Mouse (Mus musculus): ENCODE measurements at regions not wholly inside any gene's neighbourhood (a gene's known extent, or its start where the extent isn't known, plus 50 kb on each side); places are given as distances from the start of the nearest gene placed in this dataset.

DNA sequence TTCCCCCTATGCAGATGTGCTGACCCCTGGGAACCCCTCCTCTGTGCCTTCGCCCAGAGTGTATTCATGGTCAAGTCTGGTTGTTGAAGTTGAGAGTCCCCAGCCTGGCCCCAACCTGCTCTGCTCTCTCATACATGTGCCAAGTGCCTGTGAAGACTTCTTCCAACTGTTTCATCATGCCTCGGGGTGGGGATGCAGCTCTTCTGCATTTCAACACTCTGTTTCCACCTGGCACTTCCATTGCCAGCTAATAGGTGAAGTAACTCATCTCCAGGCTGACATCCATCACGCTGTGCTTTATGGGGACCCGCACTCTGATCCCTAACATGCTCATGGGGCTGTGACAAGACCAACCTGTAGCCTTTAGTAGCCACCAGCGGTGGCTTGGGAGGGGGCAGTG is 230.4 kb downstream of the 4933412E24Rik start:
- 85% methylated on average over 5 of the region's 5 CpGs for WGBS (ENCODE audit: missing documents)
- H3K27ac ChIP-seq = no peak overlapping the region

DNA sequence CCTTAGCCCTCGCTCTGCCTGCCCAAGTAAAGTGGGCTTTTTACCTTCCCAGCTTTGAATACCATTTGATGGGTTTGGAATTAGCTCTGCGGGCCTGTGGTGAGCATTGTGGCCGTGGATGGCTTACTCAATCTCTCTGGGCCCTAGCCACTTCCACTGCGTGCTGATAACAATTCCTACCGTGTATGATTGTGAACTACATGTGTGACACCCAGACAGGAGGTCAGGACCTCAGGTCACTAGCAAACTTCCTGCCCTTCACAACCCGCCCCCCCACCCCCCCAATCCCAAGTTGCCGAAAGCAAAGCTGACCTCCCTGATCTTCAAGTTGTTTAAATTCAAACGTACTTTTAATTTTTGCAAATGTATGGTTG is 231.9 kb downstream of the 4933412E24Rik start:
- Histone ChIP-seq H3K4me3 (ENCODE audit: inconsistent target) (no peak overlapping the region), H3K27ac (peak overlapping the region; percentile 41), H3K36me3 (ENCODE audit: inconsistent target) (no peaks in the 10 kb centered on the region), H3K79me2 (ENCODE audit: inconsistent target) (no peaks in the 10 kb centered on the region)
- 23% methylated on average over 8 of the region's 8 CpGs for WGBS (ENCODE audit: missing documents)

More for the DNA sequence above, 230.4 kb downstream of the 4933412E24Rik start:
- Histone ChIP-seq H3K4me3 (ENCODE audit: inconsistent target) (no peak overlapping the region), H3K79me2 (ENCODE audit: inconsistent target) (no peaks in the 10 kb centered on the region), H3K36me3 (ENCODE audit: inconsistent target) (no peaks in the 10 kb centered on the region)

DNA sequence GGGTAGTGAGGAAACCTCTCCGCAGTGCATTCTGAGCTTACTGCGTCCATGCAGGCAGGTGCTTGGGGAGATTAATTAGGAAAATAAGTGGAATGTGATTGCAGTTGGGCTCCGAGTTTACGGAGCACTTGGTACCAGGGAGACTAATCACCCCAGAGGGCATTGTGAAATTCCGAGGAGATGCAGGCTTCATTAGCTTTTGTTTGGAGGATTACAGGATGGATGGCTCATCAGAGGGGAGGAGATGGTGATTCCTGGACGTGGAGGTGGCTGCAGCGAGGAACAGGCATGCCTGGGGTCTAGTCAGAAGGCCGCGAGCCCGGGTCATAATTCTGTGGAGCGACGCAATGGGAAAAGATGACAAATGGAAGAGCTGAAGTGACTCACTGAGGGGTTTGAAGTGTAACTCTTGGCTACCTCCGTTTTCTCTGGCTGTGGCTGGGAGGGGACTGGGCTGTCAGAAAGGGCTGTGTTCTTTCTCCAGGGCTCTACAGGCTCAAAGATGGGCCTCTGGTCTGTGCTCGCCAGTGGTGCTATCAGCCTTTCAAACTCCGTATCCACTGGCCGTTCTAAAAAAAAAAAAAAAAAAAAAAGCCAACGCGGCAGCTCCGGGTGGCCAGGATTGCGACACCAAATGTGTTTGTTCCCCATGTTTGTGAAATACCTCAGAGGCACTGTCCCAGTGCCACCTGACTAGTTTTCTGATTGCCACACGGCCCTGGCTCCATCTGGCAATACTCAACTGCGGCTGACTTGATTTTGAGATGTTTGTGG is 232.4 kb downstream of the 4933412E24Rik start:
- no peaks in the 10 kb centered on the region for H3K36me3 ChIP-seq (ENCODE audit: inconsistent target)
- H3K79me2 ChIP-seq (ENCODE audit: inconsistent target) = no peaks in the 10 kb centered on the region
- WGBS (ENCODE audit: missing documents) = 24% methylated on average over 22 of the region's 22 CpGs
- H3K27ac ChIP-seq = peak overlapping the region; percentile 41
- no peak overlapping the region for H3K4me3 ChIP-seq (ENCODE audit: inconsistent target)

DNA sequence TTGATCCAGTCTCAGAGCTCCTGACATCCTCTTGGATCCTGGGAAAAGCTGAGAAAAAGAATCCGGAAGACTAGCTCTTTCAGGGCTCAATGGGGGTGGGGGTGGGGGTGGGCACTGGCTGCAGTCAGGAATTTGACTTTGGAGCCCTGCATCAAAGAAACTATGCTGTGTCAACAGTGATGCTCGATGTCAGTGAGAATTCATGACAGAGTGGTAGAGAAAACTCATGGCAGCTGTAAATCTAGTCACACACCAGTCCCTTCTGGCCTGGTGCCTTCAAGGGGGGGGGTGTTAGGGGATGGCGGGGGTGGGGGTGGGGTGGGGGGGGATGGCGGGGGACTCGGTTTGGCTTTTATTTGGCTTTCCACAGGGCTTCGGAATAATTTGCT is 233.0 kb downstream of the 4933412E24Rik start:
- Histone ChIP-seq H3K79me2 (ENCODE audit: inconsistent target) (no peaks in the 10 kb centered on the region), H3K36me3 (ENCODE audit: inconsistent target) (no peaks in the 10 kb centered on the region), H3K4me3 (ENCODE audit: inconsistent target) (no peak overlapping the region), H3K27ac (no peak overlapping the region)
- 52% methylated on average over 6 of the region's 6 CpGs for WGBS (ENCODE audit: missing documents)

DNA sequence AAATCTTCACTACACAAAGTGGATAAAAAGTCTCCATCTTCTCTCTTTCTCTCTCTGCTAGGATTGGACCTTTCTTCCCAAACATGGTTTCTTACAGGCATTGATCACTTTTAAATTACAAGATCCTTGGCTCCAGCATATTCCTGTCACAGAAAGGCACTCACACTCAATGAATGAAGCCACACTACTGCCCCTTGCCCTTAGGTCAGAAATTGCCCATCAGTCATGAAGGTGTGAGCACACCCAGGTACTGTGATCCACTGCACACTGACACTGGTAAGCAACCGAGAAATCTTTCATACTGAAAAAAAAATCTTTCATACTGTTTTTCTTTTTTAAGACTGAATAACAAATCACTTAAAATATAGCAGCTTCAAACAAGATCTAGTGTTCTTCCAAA is 235.9 kb downstream of the 4933412E24Rik start:
- no peak overlapping the region for H3K4me3 ChIP-seq (ENCODE audit: inconsistent target)
- H3K27ac ChIP-seq = no peak overlapping the region
- 100% methylated on average over 1 of the region's 1 CpGs for WGBS (ENCODE audit: missing documents)
- no peaks in the 10 kb centered on the region for H3K36me3 ChIP-seq (ENCODE audit: inconsistent target)
- H3K79me2 ChIP-seq (ENCODE audit: inconsistent target) = no peaks in the 10 kb centered on the region

DNA sequence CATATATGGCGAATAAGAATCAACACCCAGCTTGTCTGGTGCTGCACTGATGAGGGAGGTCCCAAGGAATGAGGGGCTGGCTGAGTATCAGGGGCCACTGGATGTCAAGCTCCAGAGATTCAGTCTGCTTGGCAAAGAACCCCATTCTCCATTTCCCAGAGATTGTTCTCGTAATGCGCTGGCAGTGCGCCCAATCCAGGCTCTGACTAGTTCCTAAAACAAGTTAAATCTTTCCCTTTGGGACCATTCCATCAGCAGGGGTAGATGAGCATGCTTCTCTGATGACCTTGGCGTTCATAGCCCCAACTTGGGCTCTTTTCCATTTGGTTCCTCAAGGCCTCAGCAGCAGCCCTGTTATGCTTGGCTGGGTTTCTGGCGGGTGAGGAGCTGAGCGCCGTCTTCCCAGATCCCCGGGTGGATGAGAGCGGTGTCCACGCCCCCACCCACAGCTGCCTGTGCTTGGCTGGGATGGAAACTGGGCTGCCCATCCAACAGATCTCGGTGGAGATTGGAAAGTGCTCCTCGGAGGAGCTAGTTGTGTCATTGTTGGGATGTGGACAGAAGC is 239.0 kb downstream of the 4933412E24Rik start:
- 90% methylated on average over 13 of the region's 13 CpGs for WGBS (ENCODE audit: missing documents)
- Histone ChIP-seq H3K36me3 (ENCODE audit: inconsistent target) (no peaks in the 10 kb centered on the region), H3K27ac (no peak overlapping the region), H3K4me3 (ENCODE audit: inconsistent target) (no peak overlapping the region), H3K79me2 (ENCODE audit: inconsistent target) (no peaks in the 10 kb centered on the region)

DNA sequence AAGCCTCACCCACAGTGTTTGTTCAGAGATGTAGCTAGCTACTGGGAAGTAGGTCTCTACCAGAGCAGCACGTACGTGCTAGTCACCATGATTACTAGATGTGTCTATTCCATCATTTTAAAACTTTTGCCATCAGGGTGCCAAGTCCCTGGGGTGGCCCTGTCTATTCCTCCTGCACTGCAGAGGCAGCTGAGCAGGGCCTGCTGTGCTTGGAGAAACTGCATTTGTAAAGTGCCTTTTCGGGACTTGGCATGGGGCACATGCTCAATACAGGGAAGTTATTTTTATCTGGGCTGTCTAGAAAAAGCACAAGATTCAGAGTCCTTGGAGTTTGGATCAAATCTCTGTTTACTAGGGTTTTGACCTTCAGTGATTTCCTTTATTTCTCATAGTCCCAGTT is 240.6 kb downstream of the 4933412E24Rik start:
- 79% methylated on average over 2 of the region's 3 CpGs for WGBS (ENCODE audit: missing documents)
- Histone ChIP-seq H3K36me3 (ENCODE audit: inconsistent target) (no peaks in the 10 kb centered on the region), H3K4me3 (ENCODE audit: inconsistent target) (no peak overlapping the region), H3K79me2 (ENCODE audit: inconsistent target) (no peaks in the 10 kb centered on the region), H3K27ac (no peak overlapping the region)

DNA sequence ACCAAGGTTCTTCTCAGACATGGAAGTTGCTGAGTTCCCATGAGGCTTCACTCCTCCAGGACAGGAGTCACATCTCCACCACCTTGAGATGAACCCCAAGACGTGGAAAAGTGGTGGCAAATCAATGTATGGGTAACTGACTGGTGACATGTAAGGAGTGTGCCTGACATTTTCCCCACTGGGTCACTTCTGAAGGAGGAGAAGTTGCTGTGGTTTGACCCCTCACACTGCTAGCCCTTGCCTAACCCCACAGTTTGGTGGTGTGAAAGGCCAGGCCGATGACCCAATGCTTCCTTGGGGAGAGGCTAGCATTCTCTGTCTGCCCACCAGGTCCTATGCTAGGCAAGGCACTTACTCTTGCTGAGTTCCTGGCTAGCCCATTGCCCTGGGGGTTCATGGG is 242.4 kb downstream of the 4933412E24Rik start:
- no peak overlapping the region for H3K27ac ChIP-seq
- H3K36me3 ChIP-seq (ENCODE audit: inconsistent target) = no peaks in the 10 kb centered on the region
- H3K4me3 ChIP-seq (ENCODE audit: inconsistent target) = no peak overlapping the region
- 95% methylated on average over 2 of the region's 2 CpGs for WGBS (ENCODE audit: missing documents)
- H3K79me2 ChIP-seq (ENCODE audit: inconsistent target) = no peaks in the 10 kb centered on the region

DNA sequence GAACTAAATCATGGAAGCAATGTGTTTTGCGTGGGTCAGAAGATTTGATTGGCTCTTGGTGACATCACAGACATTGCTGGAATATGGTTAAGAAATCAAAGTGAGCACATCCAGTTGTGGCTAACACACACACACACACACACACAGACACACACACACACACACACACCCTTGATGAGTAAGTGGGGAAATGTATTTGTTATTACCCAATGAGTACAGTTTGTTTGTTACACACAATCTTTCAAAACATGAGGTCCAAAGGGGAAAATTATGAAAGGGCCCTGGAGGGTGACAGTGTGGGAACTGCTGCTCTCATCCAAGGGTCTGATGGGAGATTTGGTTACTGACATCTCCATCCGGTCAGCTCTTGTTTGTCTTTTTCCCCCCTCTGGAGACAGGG is 243.8 kb downstream of the 4933412E24Rik start:
- no peak overlapping the region for H3K27ac ChIP-seq
- no peak overlapping the region for H3K4me3 ChIP-seq (ENCODE audit: inconsistent target)
- H3K79me2 ChIP-seq (ENCODE audit: inconsistent target) = no peaks in the 10 kb centered on the region
- H3K36me3 ChIP-seq (ENCODE audit: inconsistent target) = no peaks in the 10 kb centered on the region
- 84% methylated on average over 2 of the region's 2 CpGs for WGBS (ENCODE audit: missing documents)

DNA sequence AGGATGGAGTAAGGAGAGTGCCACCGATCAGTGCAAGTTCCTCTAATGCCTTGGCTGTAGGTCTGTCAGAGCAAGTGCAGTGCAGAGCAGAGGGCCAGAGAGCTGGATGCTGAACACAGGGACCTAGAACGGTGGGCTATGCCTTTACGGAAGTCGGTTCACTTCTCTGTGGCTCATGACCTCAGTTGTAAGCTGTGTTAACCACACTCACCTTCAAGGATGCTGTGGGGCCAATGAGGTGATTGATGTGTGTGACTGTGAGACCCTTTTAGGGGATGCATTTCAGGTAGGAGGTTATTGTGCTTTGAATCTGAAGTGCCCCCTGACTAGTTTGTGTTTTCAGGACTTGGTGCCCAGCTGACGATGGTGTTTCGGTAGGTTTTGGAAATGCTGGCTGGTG is 254.4 kb downstream of the 4933412E24Rik start:
- Histone ChIP-seq H3K4me3 (ENCODE audit: inconsistent target) (no peak overlapping the region), H3K36me3 (ENCODE audit: inconsistent target) (no peaks in the 10 kb centered on the region), H3K27ac (no peak overlapping the region), H3K79me2 (ENCODE audit: inconsistent target) (no peaks in the 10 kb centered on the region)
- WGBS (ENCODE audit: missing documents) = 87% methylated on average over 6 of the region's 6 CpGs

DNA sequence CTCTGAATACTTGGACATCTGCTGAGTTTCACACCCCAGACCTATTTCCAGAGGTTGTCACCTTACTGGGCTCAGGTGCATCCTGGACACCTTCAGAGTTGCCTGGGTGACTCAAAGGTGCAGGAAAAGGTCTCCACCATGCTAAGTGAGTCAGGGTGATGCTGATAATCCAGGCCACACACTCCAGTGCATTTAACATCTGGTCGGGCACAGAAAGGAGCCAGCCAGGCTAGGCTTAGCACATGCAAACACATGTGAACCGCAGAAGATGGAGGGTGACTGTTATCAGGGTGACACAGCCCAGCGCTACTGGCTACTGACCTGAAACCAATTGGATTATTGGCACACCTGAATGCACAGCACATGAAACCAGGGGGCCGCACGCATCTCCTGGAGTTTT is 255.9 kb downstream of the 4933412E24Rik start:
- H3K4me3 ChIP-seq (ENCODE audit: inconsistent target) = no peak overlapping the region
- no peaks in the 10 kb centered on the region for H3K79me2 ChIP-seq (ENCODE audit: inconsistent target)
- no peaks in the 10 kb centered on the region for H3K36me3 ChIP-seq (ENCODE audit: inconsistent target)
- H3K27ac ChIP-seq = peak overlapping the region; percentile 35; the same call in 1 of the 2 replicates
- WGBS (ENCODE audit: missing documents) = 96% methylated on average over 5 of the region's 5 CpGs

DNA sequence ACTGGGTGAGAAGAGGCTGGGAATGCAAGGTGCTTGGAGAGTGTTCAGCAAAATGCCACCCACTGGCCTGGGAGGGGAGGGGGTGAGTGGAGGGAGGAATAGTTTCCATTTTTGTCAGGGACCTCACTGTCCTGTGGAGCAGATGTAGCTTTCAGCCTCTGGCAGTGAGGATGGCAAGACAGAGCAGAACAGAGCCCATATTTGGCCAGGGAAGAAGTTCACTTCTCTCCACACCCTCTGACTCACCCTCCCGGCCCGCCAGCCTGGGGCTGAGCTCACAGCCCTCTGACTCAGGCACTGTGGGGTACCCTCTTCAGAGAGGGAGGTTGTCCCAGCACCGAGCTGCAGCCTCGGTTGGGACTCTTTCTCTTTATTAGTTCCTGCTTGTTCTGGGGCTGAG is 256.8 kb downstream of the 4933412E24Rik start:
- Histone ChIP-seq H3K36me3 (ENCODE audit: inconsistent target) (no peaks in the 10 kb centered on the region), H3K4me3 (ENCODE audit: inconsistent target) (no peak overlapping the region), H3K27ac (peak overlapping the region; percentile 35), H3K79me2 (ENCODE audit: inconsistent target) (no peaks in the 10 kb centered on the region)
- 4% methylated on average over 4 of the region's 4 CpGs for WGBS (ENCODE audit: missing documents)

DNA sequence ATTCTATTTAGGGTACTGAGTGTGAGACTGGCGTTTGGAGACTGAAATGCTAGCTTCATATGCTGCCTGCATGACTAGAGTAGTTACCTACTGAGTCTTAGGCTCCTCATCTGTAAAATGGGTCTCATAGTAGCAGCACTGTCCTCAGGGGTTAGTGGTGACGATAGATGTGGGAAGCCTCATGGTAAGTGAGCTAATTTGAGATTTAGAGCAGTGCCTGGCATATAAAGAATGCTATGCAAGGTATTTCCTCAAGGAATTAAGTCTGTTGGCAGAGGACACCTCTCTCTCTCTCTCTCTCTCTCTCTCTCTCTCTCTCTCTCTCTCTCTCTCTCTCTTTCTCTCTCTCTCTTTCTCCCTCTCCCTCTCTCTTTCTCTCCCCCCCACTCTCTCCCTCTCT is 257.4 kb downstream of the 4933412E24Rik start:
- H3K4me3 ChIP-seq (ENCODE audit: inconsistent target) = no peak overlapping the region
- no peak overlapping the region for H3K27ac ChIP-seq
- H3K79me2 ChIP-seq (ENCODE audit: inconsistent target) = no peaks in the 10 kb centered on the region
- no peaks in the 10 kb centered on the region for H3K36me3 ChIP-seq (ENCODE audit: inconsistent target)
- WGBS (ENCODE audit: missing documents) = 95% methylated on average over 2 of the region's 2 CpGs

DNA sequence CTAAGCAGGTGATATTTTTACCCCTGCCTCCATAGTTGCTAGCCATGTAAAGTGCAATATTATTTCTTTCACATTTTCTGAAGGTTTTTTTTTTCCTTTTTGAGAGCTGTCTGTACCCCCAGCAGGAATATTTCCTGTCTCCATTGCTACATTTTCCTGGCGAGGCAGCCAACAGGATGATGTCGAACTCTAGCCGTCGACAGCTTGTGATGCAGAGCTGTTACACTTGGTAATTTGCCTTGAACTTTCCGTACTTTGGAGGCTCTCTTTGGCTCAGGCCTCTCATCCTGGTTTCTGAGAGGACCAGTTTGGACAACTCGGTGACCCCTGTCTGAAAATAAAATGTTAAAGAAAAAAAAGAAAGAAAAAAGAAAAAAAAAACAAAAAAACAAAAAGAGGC is 260.3 kb downstream of the 4933412E24Rik start:
- 90% methylated on average over 6 of the region's 6 CpGs for WGBS (ENCODE audit: missing documents)
- Histone ChIP-seq H3K27ac (no peak overlapping the region), H3K79me2 (ENCODE audit: inconsistent target) (no peaks in the 10 kb centered on the region), H3K36me3 (ENCODE audit: inconsistent target) (no peaks in the 10 kb centered on the region), H3K4me3 (ENCODE audit: inconsistent target) (no peak overlapping the region)

DNA sequence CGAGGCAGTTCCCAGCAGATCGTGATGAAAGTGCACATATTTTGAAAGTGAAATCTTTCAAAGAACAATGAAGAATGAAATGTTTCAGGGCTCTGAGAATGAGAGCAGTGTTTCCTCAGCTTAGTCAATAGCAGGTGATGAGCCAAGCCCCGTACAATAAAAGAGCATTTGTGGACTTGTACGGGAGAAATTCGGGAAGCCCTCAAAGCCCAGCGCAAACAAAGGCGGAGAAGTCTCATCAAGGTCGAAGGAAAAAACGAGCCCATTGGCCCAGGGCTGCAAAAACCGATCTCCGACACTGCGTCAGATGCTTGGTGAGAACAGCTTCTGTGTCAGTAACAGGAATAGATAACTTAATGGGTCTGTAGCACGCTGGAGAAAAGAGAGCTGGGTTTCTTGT is 261.5 kb downstream of the 4933412E24Rik start:
- Histone ChIP-seq H3K79me2 (ENCODE audit: inconsistent target) (no peaks in the 10 kb centered on the region), H3K4me3 (ENCODE audit: inconsistent target) (no peak overlapping the region), H3K36me3 (ENCODE audit: inconsistent target) (no peaks in the 10 kb centered on the region), H3K27ac (no peak overlapping the region)
- WGBS (ENCODE audit: missing documents) = 93% methylated on average over 13 of the region's 13 CpGs

DNA sequence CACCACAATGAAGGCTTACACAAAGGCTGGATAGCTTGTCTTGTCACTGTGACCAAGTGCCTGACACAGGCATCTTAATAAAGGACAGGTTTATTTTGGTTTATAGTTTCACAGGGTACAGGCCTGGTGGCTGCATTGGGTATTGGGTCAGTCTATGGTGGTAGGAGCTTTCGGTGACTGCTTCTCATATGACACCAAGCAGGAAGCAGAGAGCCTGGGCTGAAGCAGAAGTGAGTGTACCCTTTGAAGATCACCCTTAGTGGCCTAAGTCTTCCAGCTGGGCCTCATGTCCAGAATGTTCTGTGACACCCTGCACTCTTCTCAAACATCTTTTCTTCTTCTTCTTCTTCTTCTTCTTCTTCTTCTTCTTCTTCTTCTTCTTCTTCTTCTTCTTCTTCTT is 264.1 kb downstream of the 4933412E24Rik start:
- Histone ChIP-seq H3K27ac (peak overlapping the region; percentile 35), H3K4me3 (ENCODE audit: inconsistent target) (no peak overlapping the region), H3K36me3 (ENCODE audit: inconsistent target) (no peaks in the 10 kb centered on the region), H3K79me2 (ENCODE audit: inconsistent target) (no peaks in the 10 kb centered on the region)
- 57% methylated on average over 1 of the region's 1 CpGs for WGBS (ENCODE audit: missing documents)
